Mouse (Mus musculus) left cerebral cortex, postnatal 25 days (tissue): Measurements from ENCODE around the gene Ankfn1. TPM values are rescaled to one million over a fixed set of nuclear protein-coding genes. Genes with fewer than 3 reads are reported as not detected.

Source experiments
- DNase-seq, 2 experiments: peaks; one replicate each; pipeline ENCODE4 v3.0.0; 2022; ENCODE audit warnings: low spot score in 2 of 2, mixed read lengths in 1 of 2
- intact Hi-C: fragments of 180-260 bp; cut with DNase I; formaldehyde crosslinking; loops from one replicate; pipeline ENCODE4 v1.15.1; 2025
- total RNA-seq, 2 experiments: library from RNA; stranded (reverse); gene quantifications; 2 replicates each; pipeline ENCODE4 v1.2.3; 2021

Gene Ankfn1
- total RNA-seq, 2 experiments from 2014 or later = 10.1 to 13.4 TPM

DNA sequence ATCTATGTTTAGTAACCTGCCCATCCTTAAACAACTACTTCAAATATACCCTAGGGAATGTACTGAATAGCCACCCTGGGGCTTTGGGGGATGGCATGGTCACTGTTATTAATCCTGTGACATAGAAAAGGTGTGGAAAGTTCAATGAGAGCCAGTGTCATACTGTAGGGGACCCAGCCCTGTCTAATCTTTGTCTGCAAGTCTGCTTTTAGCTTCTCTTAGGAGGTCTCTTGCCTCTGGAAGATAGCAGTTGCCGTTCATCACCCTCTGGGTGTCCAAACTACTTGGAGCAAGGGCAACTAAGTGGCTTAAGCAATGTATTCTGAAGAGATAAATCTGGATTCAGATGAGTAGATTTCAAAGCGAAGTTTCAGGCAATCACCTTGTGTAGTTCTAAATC is 357.6 kb downstream of the Ankfn1 start:
- intact Hi-C loops = loop anchor here (5.0 to 10.0 kb wide), 2 partner anchors 302 to 505 kb away; no protein-coding TSS in a partner anchor
- no peak for DNase-seq

- intact Hi-C loops = no loop called here
- no peak for DNase-seq
Measured at GRCm38 (mm10) chr11:89418644-89419043, 358.8 kb downstream of the Ankfn1 start.

DNA sequence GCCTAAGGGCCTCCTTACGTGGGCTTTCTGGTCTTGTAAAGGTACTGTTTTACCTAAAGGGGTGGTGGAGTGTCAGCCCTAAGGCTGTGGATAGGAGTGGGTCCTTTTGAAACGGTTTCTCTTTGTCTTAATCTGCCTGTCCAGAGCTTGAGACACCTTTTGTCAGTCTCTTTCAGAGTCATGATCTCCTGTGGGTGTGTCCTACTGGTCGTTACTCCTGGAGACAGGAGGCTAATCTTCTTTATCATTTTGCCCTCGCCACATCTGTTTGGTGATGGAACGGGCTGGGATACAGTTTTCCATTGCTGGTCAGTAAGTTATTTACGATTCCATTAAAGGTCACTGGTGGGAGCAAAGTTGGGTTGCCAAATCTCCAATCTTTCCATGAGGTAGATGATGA is 360.7 kb downstream of the Ankfn1 start:
- DNase-seq = no peak
- intact Hi-C loops = no loop called here

GRCm38 (mm10) chr11:89408774-89409173 is 368.7 kb downstream of the Ankfn1 start:
- intact Hi-C loops = no loop called here
- DNase-seq = no peak

GRCm38 (mm10) chr11:89404489-89404888 is 373.0 kb downstream of the Ankfn1 start:
- intact Hi-C loops = no loop called here
- peak in 1 of 2 experiments; percentile 9 for DNase-seq

DNA sequence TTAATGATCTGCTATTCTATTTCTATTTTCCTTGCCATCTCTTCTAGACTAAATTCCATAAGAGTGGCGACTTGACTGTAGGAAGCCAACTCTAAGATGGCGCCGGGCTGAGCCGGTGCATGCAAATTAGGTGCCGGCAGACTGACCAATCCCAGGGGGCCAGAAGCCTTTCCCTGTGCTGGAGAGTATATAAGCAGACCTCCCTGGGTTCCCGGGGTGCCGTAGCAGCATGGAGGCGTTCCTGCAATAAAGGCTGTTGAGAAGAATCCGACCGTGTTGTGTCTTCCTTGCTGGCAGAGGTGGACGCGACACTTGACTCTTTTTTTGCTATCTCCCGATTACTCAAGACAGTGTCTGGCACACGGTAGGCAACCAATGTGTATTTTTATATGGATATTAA is 374.0 kb downstream of the Ankfn1 start:
- DNase-seq = no peak
- intact Hi-C loops = no loop called here

DNA sequence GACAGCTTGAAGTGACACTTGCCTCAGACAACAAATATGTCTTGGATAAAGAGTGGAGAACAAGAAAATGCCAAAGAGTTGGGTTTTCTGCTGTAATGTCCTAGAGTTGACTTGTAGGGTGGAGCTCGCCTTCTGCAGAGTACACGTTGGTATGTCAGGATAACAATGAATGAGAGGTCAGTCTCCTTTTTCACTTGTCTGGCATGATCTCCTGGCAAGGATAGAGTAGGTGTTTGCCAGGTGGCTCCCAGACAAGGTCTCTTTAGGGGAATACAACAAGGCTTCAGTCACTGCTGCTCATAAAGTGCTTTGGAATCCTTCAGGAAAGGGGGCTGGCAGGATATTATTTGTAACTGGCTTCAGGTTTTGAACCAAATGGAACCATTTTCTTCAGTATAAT is 388.6 kb downstream of the Ankfn1 start:
- intact Hi-C loops = no loop called here
- DNase-seq = no peak

GRCm38 (mm10) chr11:89382634-89383009 is 394.8 kb downstream of the Ankfn1 start:
- intact Hi-C loops = no loop called here
- no peak for DNase-seq

GRCm38 (mm10) chr11:89381782-89382633 is 395.4 kb downstream of the Ankfn1 start:
- peak; percentile 9 to 35 for DNase-seq
- intact Hi-C loops = no loop called here

- intact Hi-C loops = no loop called here
- DNase-seq = no peak
Measured at GRCm38 (mm10) chr11:89370941-89371340, 406.5 kb downstream of the Ankfn1 start.

DNA sequence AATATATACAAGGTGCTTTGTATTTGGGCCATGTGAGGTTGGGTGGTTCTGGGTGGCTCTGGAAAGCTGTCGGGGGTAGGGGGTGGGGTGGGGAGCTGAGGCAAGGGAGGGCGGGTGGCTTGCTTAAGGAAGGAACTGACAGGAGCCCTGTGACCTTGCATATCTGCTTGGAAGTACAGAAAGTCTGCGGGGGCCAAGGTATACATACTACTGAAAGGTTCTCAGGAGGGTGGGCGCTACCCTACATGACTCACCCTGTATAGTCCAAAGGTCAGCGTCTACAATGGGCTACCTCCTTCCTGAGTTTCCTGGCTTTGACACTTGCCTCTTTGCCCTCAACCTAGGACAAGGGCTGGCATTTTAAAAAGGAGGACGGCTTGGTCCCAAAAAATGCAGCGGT is 407.1 kb downstream of the Ankfn1 start:
- no peak for DNase-seq
- intact Hi-C loops = no loop called here

- DNase-seq = no peak
- intact Hi-C loops = no loop called here
Measured at GRCm38 (mm10) chr11:89363981-89364380, 413.5 kb downstream of the Ankfn1 start.

DNA sequence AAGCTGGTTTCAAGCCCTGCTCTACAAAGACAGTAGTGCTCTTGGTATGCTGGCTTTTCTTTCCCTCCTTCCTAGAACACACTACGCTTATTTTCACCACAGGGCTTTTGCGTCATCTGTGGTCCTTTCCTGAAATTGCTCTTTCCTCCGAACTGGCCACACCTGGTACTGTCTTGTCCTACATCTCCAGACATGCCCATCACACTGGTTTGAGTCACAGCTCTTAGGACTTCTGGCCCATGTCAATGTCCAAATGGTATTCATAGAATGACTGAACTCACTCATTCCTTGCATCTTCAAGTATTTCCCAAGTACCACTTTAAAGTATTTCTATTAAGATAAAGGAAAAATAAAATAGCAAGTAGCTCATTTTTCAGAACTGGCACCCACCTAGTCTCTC is 416.6 kb downstream of the Ankfn1 start:
- no peak for DNase-seq
- intact Hi-C loops = no loop called here

- intact Hi-C loops = no loop called here
- DNase-seq = no peak
Measured at GRCm38 (mm10) chr11:89358546-89358945, 418.9 kb downstream of the Ankfn1 start.

GRCm38 (mm10) chr11:89356479-89356878 is 421.0 kb downstream of the Ankfn1 start:
- intact Hi-C loops = no loop called here
- DNase-seq = no peak

- intact Hi-C loops = no loop called here
- DNase-seq = no peak
Measured at GRCm38 (mm10) chr11:89356018-89356417, 421.4 kb downstream of the Ankfn1 start.

- no peak for DNase-seq
- intact Hi-C loops = no loop called here
Measured at GRCm38 (mm10) chr11:89340238-89340637, 437.2 kb downstream of the Ankfn1 start.

Other genes starting within 250 kb of the Ankfn1 start
- gene Pctp, start 225.2 kb upstream of the Ankfn1 start, total RNA-seq = 1 to 10 TPM in 1 of 2 experiments, under 1 TPM in 1; 0.94 to 1.1 TPM